Mouse (Mus musculus) liver, embryonic 11.5 days (tissue): ENCODE data around the gene Dab1. TPM values are rescaled to one million over a fixed set of nuclear protein-coding genes. Genes with fewer than 3 reads are reported as not detected.

ENCODE experiments used
- ATAC-seq: fragments of 200-750 bp; cut with Nextera tagmentation; replicated peaks from 2 replicates; pipeline ENCODE4 v1.8.0; 2017; ENCODE audit warnings: moderate number of reproducible peaks, mild to moderate bottlenecking, moderate TSS enrichment, moderate library complexity; ENCODE audit not compliant: low FRiP score
- DNase-seq: peaks from one replicate; pipeline ENCODE4 v3.0.0-alpha.2; 2017; ENCODE audit warnings: low spot score
- H3K27ac ChIP-seq: fragments of 300-500 bp; sonication (generic); 2 replicates; pipeline ENCODE4 v1.5.1; 2014; ENCODE audit warnings: mild to moderate bottlenecking, low read depth, low read length, control low read depth
- H3K27me3 ChIP-seq: fragments of 300-500 bp; sonication (generic); replicated peaks from 2 replicates; pipeline ENCODE4 v1.6.1; 2014; ENCODE audit warnings: low read length, mixed read lengths; ENCODE audit not compliant: control insufficient read depth, insufficient read depth
- H3K36me3 ChIP-seq: fragments of 300-500 bp; sonication (generic); 2 replicates; pipeline ENCODE4 v1.6.1; 2014; ENCODE audit warnings: mild to moderate bottlenecking, low read length, moderate library complexity, mixed read lengths; ENCODE audit not compliant: control insufficient read depth, insufficient read depth
- H3K4me1 ChIP-seq: fragments of 300-500 bp; sonication (generic); replicated peaks from 2 replicates; pipeline ENCODE4 v1.6.1; 2014; ENCODE audit warnings: low read length, mixed read lengths; ENCODE audit not compliant: control insufficient read depth, insufficient read depth
- H3K4me2 ChIP-seq: fragments of 300-500 bp; sonication (generic); 2 replicates; pipeline ENCODE4 v1.6.1; 2014; ENCODE audit warnings: mild to moderate bottlenecking, control low read depth, moderate library complexity
- H3K4me3 ChIP-seq: fragments of 300-500 bp; sonication (generic); 2 replicates; pipeline ENCODE4 v1.5.1; 2014; ENCODE audit warnings: low read depth, low read length, control low read depth
- H3K9ac ChIP-seq: fragments of 300-500 bp; sonication (generic); 2 replicates; pipeline ENCODE4 v1.6.1; 2014; ENCODE audit warnings: low read depth, low read length, control low read depth
- H3K9me3 ChIP-seq: fragments of 300-500 bp; sonication (generic); 2 replicates; pipeline ENCODE4 v1.6.1; 2016; ENCODE audit warnings: low read length, inconsistent platforms, mixed read lengths; ENCODE audit not compliant: control insufficient read depth
- WGBS: fragments of 180-500 bp; shearing (Covaris S2); extraction: QIAGEN DNeasy Blood & Tissue Kit; methylation state at CpG from one replicate; pipeline ENCODE4 v1.1.7; 2014; 5-methylcytosine and 5-hydroxymethylcytosine counted together
- polyA plus RNA-seq: library from polyadenylated mRNA; unstranded; fragments of >200 nt; fragmentation: Nextera tagmentation; extraction: Ambion mirVana; gene quantifications from 2 replicates; pipeline ENCODE4 v1.2.1, GENCODE M21; 2014

Dab1 gene
- polyA plus RNA-seq, 1 experiment from 2014 or later: 1.8 TPM

GRCm38 (mm10) chr4:104501245-104501644 is 882.1 kb downstream of the Dab1 start:
- H3K27ac ChIP-seq: no peak overlapping the region
- DNase-seq: no peak
- ATAC-seq: no peak
- H3K36me3 ChIP-seq: no peaks in the 10 kb centered on the region
- H3K9ac ChIP-seq: no peak overlapping the region
- H3K4me3 ChIP-seq: no peak overlapping the region
- no peaks in the 10 kb centered on the region for H3K27me3 ChIP-seq
- WGBS: 81% methylated on average over 4 of the region's 4 CpGs
- no peaks in the 10 kb centered on the region for H3K4me1 ChIP-seq
- H3K9me3 ChIP-seq: no peaks in the 10 kb centered on the region
- H3K4me2 ChIP-seq: no peak overlapping the region

- ATAC-seq (no peak), DNase-seq (no peak)
- Histone ChIP-seq H3K4me1 (no peaks in the 10 kb centered on the region), H3K27me3 (no peaks in the 10 kb centered on the region), H3K36me3 (no peaks in the 10 kb centered on the region), H3K4me2 (no peak overlapping the region), H3K9me3 (no peaks in the 10 kb centered on the region), H3K27ac (no peak overlapping the region), H3K9ac (no peak overlapping the region), H3K4me3 (no peak overlapping the region)
These were observed 885.8 kb downstream of the Dab1 start for GRCm38 (mm10) chr4:104504916-104505315.

GRCm38 (mm10) chr4:104509230-104509985 is 890.2 kb downstream of the Dab1 start:
- no peak overlapping the region for H3K4me2 ChIP-seq
- 64% methylated on average over 5 of the region's 5 CpGs for WGBS

GRCm38 (mm10) chr4:104511855-104512254 is 892.7 kb downstream of the Dab1 start:
- Histone ChIP-seq H3K9ac (no peak overlapping the region), H3K27me3 (no peaks in the 10 kb centered on the region), H3K27ac (no peak overlapping the region), H3K9me3 (no peaks in the 10 kb centered on the region), H3K4me2 (no peak overlapping the region), H3K36me3 (no peaks in the 10 kb centered on the region), H3K4me1 (no peaks in the 10 kb centered on the region), H3K4me3 (no peak overlapping the region)
- ATAC-seq: no peak
- 72% methylated on average over 6 of the region's 6 CpGs for WGBS
- DNase-seq: no peak

More at GRCm38 (mm10) chr4:104509230-104509985, 890.2 kb downstream of the Dab1 start:
- no peak for DNase-seq
- no peaks in the 10 kb centered on the region for H3K27me3 ChIP-seq
- no peak overlapping the region for H3K9ac ChIP-seq
- no peaks in the 10 kb centered on the region for H3K9me3 ChIP-seq
- H3K36me3 ChIP-seq: no peaks in the 10 kb centered on the region
- no peaks in the 10 kb centered on the region for H3K4me1 ChIP-seq
- no peak overlapping the region for H3K27ac ChIP-seq
- ATAC-seq: no peak
- no peak overlapping the region for H3K4me3 ChIP-seq

GRCm38 (mm10) chr4:104512513-104512912 is 893.4 kb downstream of the Dab1 start:
- Histone ChIP-seq H3K4me3 (no peak overlapping the region), H3K4me1 (no peaks in the 10 kb centered on the region), H3K36me3 (no peaks in the 10 kb centered on the region), H3K9me3 (no peaks in the 10 kb centered on the region), H3K4me2 (no peak overlapping the region), H3K27me3 (no peaks in the 10 kb centered on the region), H3K9ac (no peak overlapping the region), H3K27ac (no peak overlapping the region)
- WGBS: 76% methylated on average over 8 of the region's 8 CpGs
- DNase-seq (no peak), ATAC-seq (no peak)

GRCm38 (mm10) chr4:104513622-104514021 is 894.5 kb downstream of the Dab1 start:
- no peak overlapping the region for H3K9ac ChIP-seq
- 75% methylated on average over 7 of the region's 7 CpGs for WGBS
- H3K36me3 ChIP-seq: no peaks in the 10 kb centered on the region
- H3K4me1 ChIP-seq: no peaks in the 10 kb centered on the region
- H3K4me2 ChIP-seq: no peak overlapping the region
- no peaks in the 10 kb centered on the region for H3K9me3 ChIP-seq
- H3K4me3 ChIP-seq: no peak overlapping the region
- DNase-seq: no peak
- H3K27ac ChIP-seq: no peak overlapping the region
- no peak for ATAC-seq
- H3K27me3 ChIP-seq: no peaks in the 10 kb centered on the region

- no peak overlapping the region for H3K9ac ChIP-seq
- H3K27me3 ChIP-seq: no peaks in the 10 kb centered on the region
- H3K4me1 ChIP-seq: no peaks in the 10 kb centered on the region
- 4% methylated on average over 10 of the region's 10 CpGs for WGBS
- peak; percentile 54; the same call in 1 of the 2 replicates for ATAC-seq
- peak; percentile 49 for DNase-seq
- H3K9me3 ChIP-seq: no peaks in the 10 kb centered on the region
- H3K4me2 ChIP-seq: peak overlapping the region; percentile 54
- H3K27ac ChIP-seq: no peak overlapping the region
- H3K36me3 ChIP-seq: no peaks in the 10 kb centered on the region
- peak overlapping the region; percentile 15; the same call in 1 of the 2 replicates for H3K4me3 ChIP-seq
These were observed 895.4 kb downstream of the Dab1 start for GRCm38 (mm10) chr4:104514568-104515000.

- no peak overlapping the region for H3K9ac ChIP-seq
- H3K9me3 ChIP-seq: no peaks in the 10 kb centered on the region
- no peaks in the 10 kb centered on the region for H3K36me3 ChIP-seq
- no peaks in the 10 kb centered on the region for H3K4me1 ChIP-seq
- ATAC-seq (no peak), DNase-seq (no peak)
- no peak overlapping the region for H3K27ac ChIP-seq
- no peak overlapping the region for H3K4me2 ChIP-seq
- WGBS: 67% methylated on average over 5 of the region's 5 CpGs
- H3K27me3 ChIP-seq: no peaks in the 10 kb centered on the region
- no peak overlapping the region for H3K4me3 ChIP-seq
These were observed 896.5 kb downstream of the Dab1 start for GRCm38 (mm10) chr4:104515681-104516080.

GRCm38 (mm10) chr4:104522324-104522723 is 903.2 kb downstream of the Dab1 start:
- no peaks in the 10 kb centered on the region for H3K36me3 ChIP-seq
- H3K4me3 ChIP-seq: no peak overlapping the region
- no peak overlapping the region for H3K9ac ChIP-seq
- H3K4me1 ChIP-seq: no peaks in the 10 kb centered on the region
- no peaks in the 10 kb centered on the region for H3K9me3 ChIP-seq
- no peaks in the 10 kb centered on the region for H3K27me3 ChIP-seq
- no peak overlapping the region for H3K27ac ChIP-seq
- DNase-seq (no peak), ATAC-seq (no peak)
- H3K4me2 ChIP-seq: no peak overlapping the region
- 78% methylated on average over 8 of the region's 8 CpGs for WGBS
